Mouse (Mus musculus) embryonic facial prominence, embryonic 15.5 days (tissue): ENCODE results near the gene Ttc39d. TPM values are rescaled to one million over a fixed set of nuclear protein-coding genes. Genes with fewer than 3 reads are reported as not detected.
A peak's percentile ranks its signal among the peaks of the same experiment; 100 is the strongest.

Experiments used
- ATAC-seq: fragments of 200-750 bp; cut with Nextera tagmentation; 2 replicates; pipeline ENCODE4 v1.8.0; 2017; ENCODE audit warnings: low read depth, moderate TSS enrichment; ENCODE audit not compliant: insufficient number of reproducible peaks, low FRiP score, low TSS enrichment
- H3K27ac ChIP-seq: fragments of 300-500 bp; sonication (generic); replicated peaks from 2 replicates; pipeline ENCODE4 v1.5.1; 2015; ENCODE audit warnings: mild to moderate bottlenecking, inconsistent platforms
- H3K27me3 ChIP-seq: fragments of 300-500 bp; sonication (generic); 2 replicates; pipeline ENCODE4 v1.6.1; 2015; ENCODE audit warnings: inconsistent platforms
- H3K36me3 ChIP-seq: fragments of 300-500 bp; sonication (generic); 2 replicates; pipeline ENCODE4 v1.6.1; 2015; ENCODE audit warnings: mild to moderate bottlenecking, inconsistent platforms
- H3K4me1 ChIP-seq: fragments of 300-500 bp; sonication (generic); 2 replicates; pipeline ENCODE4 v1.6.1; 2015; ENCODE audit warnings: inconsistent platforms
- H3K4me2 ChIP-seq: fragments of 300-500 bp; sonication (generic); replicated peaks from 2 replicates; pipeline ENCODE4 v1.6.1; 2015; ENCODE audit warnings: mild to moderate bottlenecking, inconsistent platforms
- H3K4me3 ChIP-seq: fragments of 300-500 bp; sonication (generic); replicated peaks from 2 replicates; pipeline ENCODE4 v1.5.1; 2015; ENCODE audit warnings: mild to moderate bottlenecking, inconsistent platforms
- H3K9ac ChIP-seq: fragments of 300-500 bp; sonication (generic); 2 replicates; pipeline ENCODE4 v1.6.1; 2015; ENCODE audit warnings: inconsistent platforms
- H3K9me3 ChIP-seq: fragments of 300-500 bp; sonication (generic); replicated peaks from 2 replicates; pipeline ENCODE4 v1.6.1; 2016; ENCODE audit warnings: inconsistent platforms
- WGBS: fragments of 180-500 bp; shearing (Covaris S2); methylation state at CpG from one replicate; pipeline ENCODE4 v1.1.7; 2015; 5-methylcytosine and 5-hydroxymethylcytosine counted together
- polyA plus RNA-seq: library from polyadenylated mRNA; unstranded; fragments of >200 nt; fragmentation: Nextera tagmentation; extraction: Ambion mirVana; gene quantifications from 2 replicates; pipeline ENCODE4 v1.2.1, GENCODE M21; 2015

The Ttc39d gene
- polyA plus RNA-seq, 1 experiment from 2014 or later = 0.52 TPM

DNA sequence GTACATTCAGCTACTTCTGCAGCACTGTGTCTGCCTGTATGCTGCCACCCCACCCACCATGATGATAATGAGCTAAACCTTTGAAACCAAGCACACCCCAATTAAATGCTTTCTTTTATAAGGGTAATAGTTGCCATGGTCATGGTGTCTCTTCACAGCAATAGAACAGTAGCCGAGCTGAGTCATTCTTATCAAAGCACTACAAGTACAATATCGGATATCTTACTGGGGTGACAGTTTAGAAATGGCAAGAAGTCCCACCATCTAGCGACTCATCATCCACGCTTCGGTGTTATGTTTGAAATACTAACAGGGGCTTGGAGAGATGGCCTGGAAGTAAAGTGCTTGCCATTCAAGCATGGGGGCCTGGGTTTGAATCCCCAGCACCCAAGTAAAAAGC, 26.6 kb downstream of the Ttc39d start:
- Histone ChIP-seq H3K27me3 (no peaks in the 10 kb centered on the region), H3K36me3 (peaks cover 18% of the 10 kb centered on the region), H3K27ac (no peak overlapping the region), H3K4me3 (no peak overlapping the region), H3K9ac (no peak overlapping the region), H3K9me3 (no peaks in the 10 kb centered on the region), H3K4me1 (no peaks in the 10 kb centered on the region), H3K4me2 (no peak overlapping the region)
- ATAC-seq = no peak
- WGBS = 90% methylated on average over 5 of the region's 5 CpGs

DNA sequence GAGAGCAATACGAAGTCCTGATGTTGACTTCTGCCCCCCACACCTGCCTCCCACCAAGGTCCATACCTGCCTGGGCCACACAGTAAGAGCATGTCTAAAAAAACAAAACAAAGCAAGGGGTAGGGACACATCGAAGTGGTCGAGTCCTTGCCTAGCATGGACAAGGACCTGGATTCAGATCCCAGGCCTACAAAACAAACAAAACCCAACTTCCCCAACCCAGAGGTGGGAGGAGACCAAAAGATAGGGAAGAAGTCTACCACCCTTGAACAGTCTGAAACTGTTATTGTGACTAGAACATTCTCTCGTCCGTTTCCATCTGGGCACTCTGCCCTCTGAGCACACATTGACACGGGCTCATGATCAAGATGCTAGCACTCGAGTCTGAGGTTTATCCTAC, 27.1 kb downstream of the Ttc39d start:
- Histone ChIP-seq H3K27ac (no peak overlapping the region), H3K36me3 (peaks cover 18% of the 10 kb centered on the region), H3K4me2 (no peak overlapping the region), H3K9me3 (no peaks in the 10 kb centered on the region), H3K27me3 (no peaks in the 10 kb centered on the region), H3K4me3 (no peak overlapping the region), H3K4me1 (no peaks in the 10 kb centered on the region), H3K9ac (no peak overlapping the region)
- no peak for ATAC-seq
- 81% methylated on average over 7 of the region's 7 CpGs for WGBS

DNA sequence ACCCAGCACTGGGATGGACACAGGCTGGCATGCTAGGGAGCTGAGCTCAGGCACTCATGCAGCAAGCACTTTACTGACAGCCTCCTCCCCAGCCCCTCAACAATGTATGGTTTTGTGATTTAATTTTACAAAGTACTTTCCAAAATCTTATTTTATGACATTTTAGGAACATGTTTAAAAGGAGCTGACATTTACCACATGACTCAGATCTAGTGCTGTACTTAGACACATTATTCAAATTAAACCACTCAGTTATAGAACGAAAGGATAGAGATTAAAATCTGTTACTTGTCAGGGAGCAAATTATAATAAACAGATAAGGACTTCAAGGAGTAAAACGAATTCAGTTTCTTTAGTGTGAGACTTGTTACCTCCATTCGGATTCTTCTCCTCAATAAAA, 28.2 kb downstream of the Ttc39d start:
- Histone ChIP-seq H3K36me3 (peaks cover 28% of the 10 kb centered on the region), H3K4me1 (no peaks in the 10 kb centered on the region), H3K27me3 (no peaks in the 10 kb centered on the region), H3K4me3 (no peak overlapping the region), H3K9ac (no peak overlapping the region), H3K9me3 (no peaks in the 10 kb centered on the region), H3K4me2 (no peak overlapping the region), H3K27ac (no peak overlapping the region)
- 68% methylated on average over 3 of the region's 3 CpGs for WGBS
- ATAC-seq = no peak

DNA sequence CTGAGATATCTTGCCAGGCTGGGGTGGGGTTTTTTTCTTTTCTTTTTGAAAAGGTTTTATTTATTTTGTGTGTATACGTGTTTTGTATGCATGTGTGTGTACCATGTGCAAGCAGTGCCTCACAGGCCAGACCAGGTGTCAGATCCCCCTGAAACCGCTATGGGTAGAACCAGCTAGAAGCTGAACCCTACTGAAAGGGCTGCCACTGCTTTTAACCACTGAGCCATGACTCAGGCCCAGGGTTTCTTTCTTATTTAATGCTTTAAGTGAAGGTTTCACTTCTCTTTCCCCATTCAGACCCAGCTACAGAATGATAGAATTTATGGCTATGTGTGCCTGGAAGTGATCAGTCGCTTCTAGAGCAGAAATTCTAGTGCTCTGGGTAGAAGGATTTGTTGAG, 29.5 kb downstream of the Ttc39d start:
- Histone ChIP-seq H3K27ac (no peak overlapping the region), H3K27me3 (no peaks in the 10 kb centered on the region), H3K36me3 (peaks cover 38% of the 10 kb centered on the region), H3K4me2 (no peak overlapping the region), H3K4me1 (no peaks in the 10 kb centered on the region), H3K9me3 (no peaks in the 10 kb centered on the region), H3K4me3 (no peak overlapping the region), H3K9ac (no peak overlapping the region)
- ATAC-seq = no peak
- 93% methylated on average over 3 of the region's 3 CpGs for WGBS

DNA sequence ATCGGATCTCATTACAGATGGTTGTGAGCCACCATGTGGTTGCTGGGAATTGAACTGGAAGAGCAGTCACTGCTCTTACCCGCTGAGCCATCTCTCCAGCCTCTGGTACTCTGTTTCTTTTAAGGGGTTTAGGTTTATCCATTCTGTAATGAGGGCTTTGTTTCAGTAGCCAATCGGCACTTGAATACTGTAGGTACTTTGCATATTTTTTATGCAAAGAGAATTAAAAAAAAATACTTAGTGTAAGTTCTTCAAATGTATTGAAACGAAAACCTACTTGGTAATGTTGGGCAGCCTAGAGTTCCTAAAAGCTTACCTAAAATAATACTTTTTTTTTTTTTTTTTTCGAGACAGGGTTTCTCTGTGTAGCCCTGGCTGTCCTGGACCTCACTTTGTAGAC, 30.2 kb downstream of the Ttc39d start:
- ATAC-seq = no peak
- no peaks in the 10 kb centered on the region for H3K9me3 ChIP-seq
- no peak overlapping the region for H3K4me3 ChIP-seq
- no peaks in the 10 kb centered on the region for H3K4me1 ChIP-seq
- no peak overlapping the region for H3K4me2 ChIP-seq
- no peak overlapping the region for H3K27ac ChIP-seq
- H3K9ac ChIP-seq = no peak overlapping the region
- peaks cover 45% of the 10 kb centered on the region for H3K36me3 ChIP-seq
- H3K27me3 ChIP-seq = no peaks in the 10 kb centered on the region
- WGBS = 90% methylated on average over 5 of the region's 5 CpGs

DNA sequence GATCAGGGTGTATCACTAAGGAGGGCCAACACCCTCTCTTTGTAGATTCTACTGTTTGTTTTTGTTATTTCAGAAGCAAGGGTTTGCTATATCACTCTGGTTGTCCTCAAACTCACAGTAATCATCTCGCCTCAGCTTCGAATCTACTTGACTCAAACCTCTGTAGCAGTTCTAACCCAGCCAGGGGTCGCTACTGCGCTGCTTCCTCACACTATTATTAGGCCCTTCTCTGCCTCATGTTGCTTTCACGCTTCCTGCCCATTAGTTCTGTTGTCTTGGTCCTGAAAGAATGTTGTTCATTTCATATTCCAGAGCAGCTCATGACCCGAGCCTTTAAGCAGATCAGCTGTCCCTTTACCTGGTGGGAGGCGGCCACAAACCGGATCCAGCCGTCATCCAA, 34.3 kb downstream of the Ttc39d start:
- H3K4me1 ChIP-seq = no peaks in the 10 kb centered on the region
- H3K27me3 ChIP-seq = no peaks in the 10 kb centered on the region
- ATAC-seq = no peak
- peaks cover 81% of the 10 kb centered on the region for H3K36me3 ChIP-seq
- WGBS = 89% methylated on average over 9 of the region's 9 CpGs
- H3K27ac ChIP-seq = no peak overlapping the region
- no peak overlapping the region for H3K9ac ChIP-seq
- H3K4me3 ChIP-seq = no peak overlapping the region
- no peak overlapping the region for H3K4me2 ChIP-seq
- no peaks in the 10 kb centered on the region for H3K9me3 ChIP-seq

DNA sequence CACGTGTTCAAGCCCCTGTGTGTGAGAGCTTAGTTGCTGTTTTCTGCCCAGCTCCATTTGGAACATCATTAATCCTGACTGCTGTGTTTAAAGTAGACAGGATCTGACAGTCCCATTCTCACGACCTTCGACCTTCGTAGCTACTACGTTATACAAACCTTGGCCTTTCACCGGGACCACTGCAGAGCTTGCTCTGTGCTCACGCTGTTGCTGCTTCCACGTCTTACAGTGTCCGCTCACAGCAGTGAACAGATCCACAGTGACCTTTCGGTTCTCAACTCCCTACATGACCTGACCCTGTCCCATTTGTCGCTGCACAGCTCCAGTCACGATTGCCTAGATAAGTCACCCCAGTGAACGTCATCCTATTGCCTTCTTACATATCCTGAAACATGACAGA, 35.9 kb downstream of the Ttc39d start:
- H3K4me2 ChIP-seq = no peak overlapping the region
- H3K9ac ChIP-seq = no peak overlapping the region
- no peaks in the 10 kb centered on the region for H3K9me3 ChIP-seq
- no peak overlapping the region for H3K27ac ChIP-seq
- no peak overlapping the region for H3K4me3 ChIP-seq
- no peak for ATAC-seq
- peaks cover 90% of the 10 kb centered on the region for H3K36me3 ChIP-seq
- WGBS = 88% methylated on average over 13 of the region's 13 CpGs
- no peaks in the 10 kb centered on the region for H3K27me3 ChIP-seq
- H3K4me1 ChIP-seq = no peaks in the 10 kb centered on the region

DNA sequence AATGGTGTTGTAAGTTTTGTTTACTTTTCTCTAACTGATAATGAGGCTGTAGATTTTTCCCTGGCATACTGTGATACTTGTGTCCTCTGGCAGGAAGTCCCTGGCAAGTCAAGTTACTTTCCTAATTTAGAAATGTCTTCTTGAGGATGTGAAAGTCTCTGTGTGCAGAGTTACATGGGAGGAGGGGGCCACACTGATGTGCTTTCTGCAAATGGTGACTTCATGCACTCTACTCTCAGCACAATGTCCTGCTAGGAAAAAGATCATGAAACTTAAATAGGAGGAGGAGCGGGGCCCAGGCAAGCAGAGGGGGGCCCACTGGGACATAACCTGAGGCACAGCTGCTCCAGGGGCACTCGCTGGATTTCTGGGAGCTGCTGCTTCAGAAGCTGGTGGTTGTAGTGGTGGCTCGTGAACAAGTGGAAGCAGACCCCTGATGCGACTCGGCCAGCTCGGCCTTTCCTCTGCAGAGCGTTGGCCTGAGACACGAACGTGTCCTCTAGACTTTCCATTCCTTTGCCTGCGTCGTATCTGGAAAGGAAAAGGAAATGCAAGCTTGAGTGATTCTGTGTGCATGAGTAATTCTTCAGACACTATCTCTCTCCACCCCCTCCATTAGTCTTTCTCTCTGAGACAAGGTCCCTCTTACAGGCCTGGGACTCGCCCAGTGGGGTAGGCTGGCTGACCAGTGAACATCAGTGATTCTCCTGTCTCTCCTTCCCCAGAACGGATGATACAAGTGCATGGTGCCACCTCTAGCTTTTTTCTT, 45.7 kb downstream of the Ttc39d start:
- peaks cover 90% of the 10 kb centered on the region for H3K36me3 ChIP-seq
- WGBS = 87% methylated on average over 13 of the region's 13 CpGs
- H3K9me3 ChIP-seq = no peaks in the 10 kb centered on the region
- no peak overlapping the region for H3K4me2 ChIP-seq
- no peak overlapping the region for H3K27ac ChIP-seq
- H3K4me1 ChIP-seq = no peaks in the 10 kb centered on the region
- no peak overlapping the region for H3K9ac ChIP-seq
- ATAC-seq = no peak
- H3K27me3 ChIP-seq = no peaks in the 10 kb centered on the region
- H3K4me3 ChIP-seq = no peak overlapping the region

DNA sequence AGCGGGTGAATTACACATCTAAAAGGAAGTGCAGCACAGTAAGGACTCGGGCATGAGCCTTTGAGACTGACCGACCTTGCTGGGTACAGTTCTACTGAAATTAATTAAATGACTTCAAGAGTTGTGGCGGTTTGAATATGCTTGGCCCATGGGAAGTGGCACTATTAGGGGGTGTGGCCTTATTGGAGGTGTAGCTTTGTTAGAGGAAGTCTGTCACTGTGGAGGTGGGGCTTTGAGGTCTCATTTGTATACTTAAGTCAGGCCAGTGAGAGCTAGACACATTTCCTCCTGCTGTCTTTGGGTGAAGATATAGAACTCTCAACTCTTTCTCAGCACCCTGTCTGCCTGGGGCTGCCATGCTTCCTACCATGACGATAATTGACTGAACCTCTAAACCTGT, 47.2 kb downstream of the Ttc39d start:
- Histone ChIP-seq H3K27me3 (no peaks in the 10 kb centered on the region), H3K4me2 (no peak overlapping the region), H3K4me1 (no peaks in the 10 kb centered on the region), H3K9ac (no peak overlapping the region), H3K36me3 (peaks cover 90% of the 10 kb centered on the region), H3K4me3 (no peak overlapping the region), H3K27ac (no peak overlapping the region), H3K9me3 (no peaks in the 10 kb centered on the region)
- WGBS = 95% methylated on average over 5 of the region's 5 CpGs
- no peak for ATAC-seq

DNA sequence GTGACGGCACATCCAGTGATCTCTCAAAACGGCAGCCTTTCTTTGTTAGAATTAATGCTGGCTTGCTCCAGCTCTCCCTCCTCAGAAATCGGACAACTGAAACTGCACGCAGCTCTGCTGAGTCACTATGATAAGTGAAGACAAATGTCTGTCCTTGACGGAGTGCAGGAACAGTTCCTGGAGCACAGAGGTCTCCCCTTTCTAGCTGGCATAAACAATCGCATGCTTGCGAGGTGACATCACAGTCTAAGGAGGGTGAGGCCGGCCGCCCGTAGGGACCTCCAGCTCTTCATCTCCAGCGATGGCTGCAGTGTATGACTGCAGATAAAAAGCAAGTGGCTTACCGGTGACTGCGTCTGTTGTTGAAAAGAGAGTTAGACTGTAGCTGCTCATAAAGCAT, 47.9 kb downstream of the Ttc39d start:
- H3K27ac ChIP-seq = no peak overlapping the region

DNA sequence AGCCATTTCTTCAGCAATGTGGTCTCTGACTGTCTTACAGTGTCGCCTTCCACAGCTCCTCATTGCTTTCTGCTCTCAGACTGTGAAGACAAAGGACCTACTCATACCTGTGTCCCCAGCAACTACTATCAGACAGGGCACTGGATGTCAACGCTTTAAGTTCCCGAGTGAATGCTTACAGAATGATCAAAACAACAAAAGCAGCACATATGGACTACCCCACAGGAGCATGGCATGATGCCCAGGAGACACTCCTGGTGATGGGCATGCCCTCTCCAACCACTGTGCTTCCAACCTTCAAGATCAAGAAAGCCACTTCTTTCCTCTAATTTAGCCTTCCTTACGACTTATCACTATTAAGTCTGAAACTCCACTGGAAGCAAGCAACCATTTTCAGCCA, 59.8 kb downstream of the Ttc39d start:
- no peaks in the 10 kb centered on the region for H3K27me3 ChIP-seq
- ATAC-seq = no peak
- no peak overlapping the region for H3K9ac ChIP-seq
- no peak overlapping the region for H3K27ac ChIP-seq
- H3K4me3 ChIP-seq = no peak overlapping the region
- peaks cover 84% of the 10 kb centered on the region for H3K36me3 ChIP-seq
- WGBS = 94% methylated on average over 4 of the region's 4 CpGs
- H3K4me2 ChIP-seq = no peak overlapping the region
- H3K4me1 ChIP-seq = no peaks in the 10 kb centered on the region
- H3K9me3 ChIP-seq = no peaks in the 10 kb centered on the region

More for the DNA sequence above, 47.9 kb downstream of the Ttc39d start:
- 46% methylated on average over 13 of the region's 13 CpGs for WGBS
- Histone ChIP-seq H3K4me1 (no peaks in the 10 kb centered on the region), H3K4me2 (no peak overlapping the region), H3K4me3 (no peak overlapping the region), H3K27me3 (no peaks in the 10 kb centered on the region), H3K9me3 (no peaks in the 10 kb centered on the region), H3K36me3 (peaks cover 90% of the 10 kb centered on the region), H3K9ac (no peak overlapping the region)
- ATAC-seq = peak; percentile 54; the same call in 1 of the 2 replicates
